Mouse (Mus musculus) forebrain, embryonic 16.5 days (tissue): ENCODE results near the gene Supv3l1. TPM values are rescaled to one million over a fixed set of nuclear protein-coding genes. Genes with fewer than 3 reads are reported as not detected.

ENCODE experiments used
- ATAC-seq: fragments of 200-750 bp; cut with Nextera tagmentation; 2 replicates; pipeline ENCODE4 v1.8.0; 2017; ENCODE audit warnings: mild to moderate bottlenecking, moderate library complexity
- H3K27ac ChIP-seq: fragments of 300-500 bp; sonication (generic); 2 replicates; pipeline ENCODE4 v1.5.1; 2014; ENCODE audit warnings: low read length, control low read depth
- H3K27me3 ChIP-seq: fragments of 300-500 bp; sonication (generic); replicated peaks from 2 replicates; pipeline ENCODE4 v1.6.1; 2014; ENCODE audit warnings: low read length; ENCODE audit not compliant: control insufficient read depth, insufficient read depth
- H3K36me3 ChIP-seq: fragments of 300-500 bp; sonication (generic); 2 replicates; pipeline ENCODE4 v1.6.1; 2014; ENCODE audit not compliant: control insufficient read depth, insufficient read depth
- H3K4me1 ChIP-seq: fragments of 300-500 bp; sonication (generic); replicated peaks from 2 replicates; pipeline ENCODE4 v1.6.1; 2014; ENCODE audit warnings: low read length; ENCODE audit not compliant: control insufficient read depth, insufficient read depth
- H3K4me2 ChIP-seq: fragments of 300-500 bp; sonication (generic); 2 replicates; pipeline ENCODE4 v1.6.1; 2014; ENCODE audit warnings: mild to moderate bottlenecking, low read length, control low read depth
- H3K4me3 ChIP-seq: fragments of 300-500 bp; sonication (generic); replicated peaks from 2 replicates; pipeline ENCODE4 v1.5.1; 2014; ENCODE audit warnings: mild to moderate bottlenecking, low read length, control low read depth
- H3K9ac ChIP-seq: fragments of 300-500 bp; sonication (generic); replicated peaks from 2 replicates; pipeline ENCODE4 v1.6.1; 2014; ENCODE audit warnings: low read depth, low read length, control low read depth
- H3K9me3 ChIP-seq: fragments of 300-500 bp; sonication (generic); 2 replicates; pipeline ENCODE4 v1.6.1; 2016; ENCODE audit warnings: low read length; ENCODE audit not compliant: control insufficient read depth
- WGBS: fragments of 180-500 bp; shearing (Covaris S2); extraction: QIAGEN DNeasy Blood & Tissue Kit; methylation state at CpG from one replicate; pipeline ENCODE4 v1.1.7; 2014; 5-methylcytosine and 5-hydroxymethylcytosine counted together
- polyA plus RNA-seq: library from polyadenylated mRNA; unstranded; fragments of >200 nt; fragmentation: Nextera tagmentation; extraction: Ambion mirVana; gene quantifications from 2 replicates; pipeline ENCODE4 v1.2.1, GENCODE M21; 2015

Gene Supv3l1
- polyA plus RNA-seq, 1 experiment from 2014 or later: 22.7 TPM

- no peak for ATAC-seq
- WGBS: 78% methylated on average over 6 of the region's 6 CpGs
- Histone ChIP-seq H3K36me3 (no peaks in the 10 kb centered on the region), H3K9me3 (no peaks in the 10 kb centered on the region), H3K27ac (no peak overlapping the region), H3K4me3 (no peak overlapping the region), H3K9ac (no peak overlapping the region), H3K4me1 (no peaks in the 10 kb centered on the region), H3K4me2 (no peak overlapping the region), H3K27me3 (no peaks in the 10 kb centered on the region)
Observed at GRCm38 (mm10) chr10:62420399-62420798, 29.1 kb downstream of the Supv3l1 start.

DNA sequence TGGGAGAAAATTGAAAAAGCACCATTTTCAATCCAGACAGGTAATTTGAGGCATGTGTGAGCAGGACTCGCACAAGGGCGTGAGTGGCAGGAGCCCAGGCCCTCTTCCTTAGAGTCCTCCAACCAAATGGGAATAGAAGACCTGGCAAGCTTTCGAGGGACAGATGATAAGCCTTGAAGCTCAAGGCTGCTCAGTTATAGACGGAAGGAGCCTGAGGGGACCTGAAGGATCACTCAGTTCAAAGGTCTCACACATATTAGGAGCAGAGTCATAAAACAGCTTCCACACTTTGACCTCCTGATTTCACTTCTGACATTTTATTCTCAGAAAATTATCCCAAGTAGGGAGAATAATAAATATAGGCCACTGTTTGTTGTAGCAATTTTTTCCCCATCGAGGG lies 30.1 kb downstream of the Supv3l1 start:
- H3K4me3 ChIP-seq: no peak overlapping the region
- no peak overlapping the region for H3K4me2 ChIP-seq
- H3K27me3 ChIP-seq: no peaks in the 10 kb centered on the region
- WGBS: 84% methylated on average over 5 of the region's 5 CpGs
- H3K36me3 ChIP-seq: no peaks in the 10 kb centered on the region
- no peak overlapping the region for H3K9ac ChIP-seq
- no peak for ATAC-seq
- no peaks in the 10 kb centered on the region for H3K4me1 ChIP-seq
- no peak overlapping the region for H3K27ac ChIP-seq
- H3K9me3 ChIP-seq: no peaks in the 10 kb centered on the region

GRCm38 (mm10) chr10:62418831-62419356 lies 30.6 kb downstream of the Supv3l1 start:
- 47% methylated on average over 7 of the region's 7 CpGs for WGBS
- Histone ChIP-seq H3K9me3 (no peaks in the 10 kb centered on the region), H3K27ac (no peak overlapping the region), H3K4me3 (no peak overlapping the region), H3K4me1 (no peaks in the 10 kb centered on the region), H3K9ac (no peak overlapping the region), H3K27me3 (no peaks in the 10 kb centered on the region), H3K4me2 (no peak overlapping the region), H3K36me3 (no peaks in the 10 kb centered on the region)
- ATAC-seq: no peak

- H3K4me3 ChIP-seq: no peak overlapping the region
- H3K27ac ChIP-seq: no peak overlapping the region
- H3K9ac ChIP-seq: no peak overlapping the region
- no peak for ATAC-seq
- no peaks in the 10 kb centered on the region for H3K4me1 ChIP-seq
- H3K4me2 ChIP-seq: no peak overlapping the region
- no peaks in the 10 kb centered on the region for H3K27me3 ChIP-seq
- WGBS: 54% methylated on average over 4 of the region's 4 CpGs
- H3K36me3 ChIP-seq: no peaks in the 10 kb centered on the region
- no peaks in the 10 kb centered on the region for H3K9me3 ChIP-seq
Observed at GRCm38 (mm10) chr10:62413606-62413982, 35.9 kb downstream of the Supv3l1 start.

DNA sequence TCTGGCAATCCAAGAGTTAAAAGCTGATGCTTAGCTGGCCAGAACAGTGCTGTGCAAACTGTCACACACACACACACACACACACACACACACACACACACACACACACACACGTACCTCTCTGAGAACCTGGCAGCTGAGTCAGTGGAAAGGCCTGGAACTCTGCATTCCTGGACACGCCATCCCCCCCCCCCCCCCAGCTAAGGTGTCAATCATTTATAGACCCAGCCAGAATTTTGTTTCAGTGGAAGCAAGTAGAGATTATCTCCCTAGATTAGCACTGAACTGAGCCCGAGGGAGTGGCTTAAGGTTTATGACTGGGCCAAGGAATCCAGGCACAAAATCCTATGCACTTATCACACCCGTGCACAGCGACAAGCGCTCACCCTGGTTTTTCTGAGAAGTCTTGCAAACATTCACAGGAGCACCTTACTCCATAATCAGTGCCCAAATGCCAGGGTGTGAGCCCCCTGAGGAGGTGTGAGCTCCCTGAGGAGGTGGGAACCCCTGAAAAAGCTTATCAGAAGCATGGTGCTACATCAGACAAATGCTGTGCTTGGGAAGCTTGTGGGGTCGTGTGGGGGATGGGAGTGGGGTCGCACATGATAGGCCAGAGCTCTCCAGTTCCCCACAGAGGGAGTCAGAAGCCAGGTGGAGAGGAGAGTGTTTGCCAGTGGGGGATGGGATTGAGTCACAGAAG lies 36.5 kb downstream of the Supv3l1 start:
- Histone ChIP-seq H3K4me1 (no peaks in the 10 kb centered on the region), H3K9me3 (no peaks in the 10 kb centered on the region), H3K4me3 (no peak overlapping the region), H3K4me2 (no peak overlapping the region), H3K27me3 (no peaks in the 10 kb centered on the region), H3K9ac (no peak overlapping the region), H3K27ac (no peak overlapping the region), H3K36me3 (no peaks in the 10 kb centered on the region)
- no peak for ATAC-seq
- WGBS: 33% methylated on average over 8 of the region's 8 CpGs

GRCm38 (mm10) chr10:62411431-62412410 lies 37.8 kb downstream of the Supv3l1 start:
- 65% methylated on average over 19 of the region's 19 CpGs for WGBS
- Histone ChIP-seq H3K4me2 (no peak overlapping the region), H3K9ac (no peak overlapping the region), H3K9me3 (no peaks in the 10 kb centered on the region), H3K36me3 (no peaks in the 10 kb centered on the region), H3K27ac (no peak overlapping the region), H3K4me3 (no peak overlapping the region), H3K27me3 (no peaks in the 10 kb centered on the region), H3K4me1 (no peaks in the 10 kb centered on the region)
- no peak for ATAC-seq

DNA sequence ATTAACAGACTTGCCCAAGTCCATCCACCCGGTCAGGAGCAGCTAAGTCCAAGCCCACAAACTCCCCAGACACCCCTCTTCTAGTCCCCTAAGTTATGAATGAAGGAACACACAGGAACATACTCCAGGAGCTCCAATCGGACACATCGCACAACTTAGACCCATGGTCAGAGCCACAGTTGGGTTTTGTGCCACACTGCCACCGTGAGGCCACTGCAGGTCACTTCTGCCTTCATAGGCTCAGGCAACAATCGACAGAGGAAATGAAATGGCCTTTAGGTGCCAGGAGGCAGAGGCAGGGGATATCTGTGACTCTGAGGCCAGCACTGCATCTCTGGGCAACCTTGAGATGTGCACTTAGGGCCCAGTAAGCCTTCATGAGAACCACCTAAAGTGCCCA lies 38.6 kb downstream of the Supv3l1 start:
- H3K9me3 ChIP-seq: no peaks in the 10 kb centered on the region
- H3K4me1 ChIP-seq: no peaks in the 10 kb centered on the region
- H3K27me3 ChIP-seq: no peaks in the 10 kb centered on the region
- WGBS: 11% methylated on average over 5 of the region's 5 CpGs
- no peak overlapping the region for H3K9ac ChIP-seq
- no peak overlapping the region for H3K4me3 ChIP-seq
- 0 out of 2 replicates have a peak, but pooled peaks have one; percentile 40 for ATAC-seq
- H3K27ac ChIP-seq: no peak overlapping the region
- no peaks in the 10 kb centered on the region for H3K36me3 ChIP-seq
- no peak overlapping the region for H3K4me2 ChIP-seq

DNA sequence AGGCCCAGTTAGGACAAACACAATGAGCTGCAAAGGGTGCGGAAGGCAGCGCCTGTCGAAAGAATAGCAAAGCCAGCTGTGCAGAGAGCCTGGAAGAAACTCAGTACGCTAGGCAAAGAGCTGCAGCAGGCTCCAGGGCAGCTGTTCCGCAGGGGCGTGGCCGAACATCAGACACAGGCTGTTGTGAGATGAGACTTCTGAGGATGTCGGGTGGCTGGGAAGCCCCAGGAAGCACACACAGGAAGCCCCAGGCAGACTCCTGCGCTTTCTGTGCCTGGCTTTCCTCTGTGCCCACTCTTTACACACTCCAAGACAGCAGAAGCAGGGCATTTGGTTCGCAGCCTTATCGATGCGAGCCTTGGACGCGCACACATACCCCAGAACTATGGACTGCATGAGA lies 44.6 kb downstream of the Supv3l1 start:
- no peaks in the 10 kb centered on the region for H3K36me3 ChIP-seq
- WGBS: 54% methylated on average over 14 of the region's 14 CpGs
- H3K4me2 ChIP-seq: peak overlapping the region; percentile 15; the same call in 1 of the 2 replicates
- H3K4me3 ChIP-seq: no peak overlapping the region
- no peak overlapping the region for H3K27ac ChIP-seq
- H3K9me3 ChIP-seq: no peaks in the 10 kb centered on the region
- no peak; the same call in 1 of the 2 replicates for ATAC-seq
- H3K27me3 ChIP-seq: no peaks in the 10 kb centered on the region
- no peak overlapping the region for H3K9ac ChIP-seq
- no peaks in the 10 kb centered on the region for H3K4me1 ChIP-seq

DNA sequence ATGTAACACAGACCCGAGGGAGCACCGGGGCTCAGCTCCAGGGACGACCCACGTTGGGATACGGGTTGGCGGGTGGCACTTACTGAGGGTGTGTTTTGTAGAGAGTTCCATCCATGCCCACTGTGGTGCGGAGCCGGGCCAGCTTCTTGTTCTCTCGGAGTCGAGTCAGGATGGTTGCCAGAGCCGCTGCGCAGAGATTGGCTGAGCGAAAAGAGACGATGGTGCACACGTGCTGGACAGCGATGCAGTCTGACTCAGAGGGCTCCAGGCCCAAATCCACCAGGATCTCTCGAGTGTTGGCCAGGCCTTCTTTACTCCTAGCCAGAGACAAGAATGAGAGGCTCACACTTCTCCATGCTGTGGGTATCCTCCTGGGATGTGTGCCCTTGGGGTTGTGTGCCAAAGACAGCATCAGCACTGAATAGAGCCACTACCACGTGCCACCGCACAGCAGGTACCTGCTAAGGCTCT lies 47.9 kb downstream of the Supv3l1 start:
- peak; percentile 49 for ATAC-seq
- WGBS: 74% methylated on average over 19 of the region's 19 CpGs

More for the DNA sequence above, 47.9 kb downstream of the Supv3l1 start:
- Histone ChIP-seq H3K4me2 (no peak overlapping the region), H3K27me3 (no peaks in the 10 kb centered on the region), H3K36me3 (no peaks in the 10 kb centered on the region), H3K27ac (no peak overlapping the region), H3K9me3 (no peaks in the 10 kb centered on the region), H3K9ac (no peak overlapping the region), H3K4me3 (no peak overlapping the region), H3K4me1 (no peaks in the 10 kb centered on the region)
